Mouse (Mus musculus) layer of hippocampus, postnatal 36 days (tissue): ENCODE results near the gene Cdc14a. TPM values are rescaled to one million over a fixed set of nuclear protein-coding genes. Genes with fewer than 3 reads are reported as not detected.
A peak's percentile ranks its signal among the peaks of the same experiment; 100 is the strongest.
"Not testable (repeated sequence)": the region's sequence is repeated elsewhere in the genome, so short reads cannot be mapped to it uniquely, and the experiment has no call there.

ENCODE experiments used
- DNase-seq, 2 experiments: peaks; one replicate each; pipeline ENCODE4 v3.0.0; 2022
- total RNA-seq, 2 experiments: library from RNA; stranded (reverse); gene quantifications; 2 replicates each; pipeline ENCODE4 v1.2.3; 2021

Gene Cdc14a
- total RNA-seq, 2 experiments from 2014 or later = 3.7 to 3.9 TPM

DNA sequence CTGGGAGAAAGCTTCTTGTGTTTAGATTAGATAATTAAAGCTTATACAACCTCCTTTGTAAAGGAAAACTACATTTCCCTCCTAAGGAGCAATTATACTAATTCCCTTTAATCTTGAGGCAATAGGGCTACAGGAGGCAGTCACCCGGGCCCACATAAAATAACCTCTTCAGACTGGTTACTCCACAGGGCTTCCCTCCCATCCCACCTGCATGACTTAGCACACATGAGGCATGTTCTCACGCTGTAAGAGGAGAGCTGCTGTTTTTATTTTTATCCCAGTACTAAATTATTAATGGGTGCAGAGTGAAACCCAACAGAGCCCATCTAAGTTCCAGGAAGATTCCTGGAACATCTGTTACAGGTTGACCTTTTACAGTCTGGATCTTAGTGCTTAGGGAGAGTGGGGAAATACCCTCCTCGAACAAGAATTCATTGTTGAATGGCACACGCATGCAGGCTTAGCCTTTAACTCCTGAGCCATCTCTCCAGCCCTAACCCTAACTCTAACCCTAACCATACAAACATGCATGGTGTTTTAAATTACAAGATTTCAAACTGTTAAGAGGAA is 54.9 kb downstream of the Cdc14a start:
- no peak for DNase-seq

DNA sequence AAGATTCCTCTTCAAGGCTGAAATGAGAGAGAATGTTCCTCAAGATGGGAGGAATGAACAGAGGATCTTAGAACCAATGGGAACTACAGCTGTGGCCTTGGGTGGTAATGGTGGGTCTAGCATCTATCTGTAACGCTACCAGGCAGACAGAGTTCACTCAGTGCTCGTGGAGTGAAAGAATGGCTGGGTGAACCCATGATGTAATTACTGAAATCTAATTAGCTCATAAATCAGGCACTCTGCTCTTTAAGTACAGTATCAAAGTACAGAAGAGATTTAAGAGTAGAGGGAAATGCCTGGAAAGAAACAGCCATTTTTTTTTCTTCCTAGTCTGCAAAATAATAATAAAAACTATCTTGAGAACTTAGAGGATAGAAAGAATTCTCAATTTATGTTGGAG is 57.7 kb downstream of the Cdc14a start:
- DNase-seq = no peak

DNA sequence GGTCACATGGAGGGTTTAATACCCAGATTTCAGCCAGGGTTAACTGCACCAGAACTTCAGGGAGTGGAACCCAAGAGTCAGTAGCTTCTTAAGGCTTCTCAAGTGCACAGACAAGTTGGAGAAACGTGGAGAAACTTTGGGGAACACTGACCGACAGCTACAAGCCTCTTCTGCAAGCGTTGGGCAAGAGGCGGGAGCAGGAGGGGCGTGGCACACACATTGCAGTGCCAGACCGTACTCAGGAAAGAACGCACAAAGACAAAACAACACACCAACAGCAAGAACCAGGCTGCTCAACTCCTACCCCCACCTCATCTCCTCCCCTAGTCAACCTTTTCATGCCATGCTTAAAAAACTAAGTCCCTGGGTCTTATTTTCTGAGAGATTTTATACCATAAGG is 61.9 kb downstream of the Cdc14a start:
- DNase-seq = no peak

DNA sequence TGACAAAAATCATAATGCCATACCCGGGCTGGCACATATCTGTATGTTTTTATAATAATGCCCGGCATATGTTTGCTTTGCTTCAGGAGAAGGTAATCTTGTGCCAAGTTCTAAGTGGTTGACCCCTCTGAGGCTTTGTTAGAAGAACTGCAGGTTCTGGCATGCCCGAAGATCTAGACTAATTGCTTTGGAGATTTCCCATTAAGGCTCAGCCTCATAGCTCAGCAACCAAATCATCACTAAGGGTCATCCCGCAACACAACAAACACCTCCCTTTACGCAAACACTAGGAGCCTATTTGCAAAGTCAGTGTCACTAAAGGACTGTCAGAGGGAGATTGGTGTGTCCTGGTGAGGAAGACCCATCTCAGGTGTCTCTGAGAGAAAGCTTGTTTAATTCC is 62.7 kb downstream of the Cdc14a start:
- no peak for DNase-seq

DNA sequence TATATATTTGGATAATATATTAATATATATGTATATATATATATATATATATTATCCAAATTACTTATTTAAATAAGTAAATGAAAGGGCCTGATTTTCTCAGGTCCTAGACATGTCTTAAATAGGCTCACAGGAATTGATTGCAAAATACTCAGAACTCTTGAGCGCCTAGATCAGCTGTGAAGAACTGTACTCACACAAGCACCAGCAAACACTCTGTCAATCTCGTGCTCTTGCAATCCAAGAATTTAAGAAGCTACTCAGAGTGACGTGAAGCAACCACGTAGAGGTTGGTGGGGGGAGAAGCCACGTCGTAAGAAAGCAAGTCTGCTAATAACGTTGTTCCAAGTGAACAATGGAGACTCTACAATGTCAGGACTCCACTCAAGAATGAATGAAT is 66.0 kb downstream of the Cdc14a start:
- no peak for DNase-seq

DNA sequence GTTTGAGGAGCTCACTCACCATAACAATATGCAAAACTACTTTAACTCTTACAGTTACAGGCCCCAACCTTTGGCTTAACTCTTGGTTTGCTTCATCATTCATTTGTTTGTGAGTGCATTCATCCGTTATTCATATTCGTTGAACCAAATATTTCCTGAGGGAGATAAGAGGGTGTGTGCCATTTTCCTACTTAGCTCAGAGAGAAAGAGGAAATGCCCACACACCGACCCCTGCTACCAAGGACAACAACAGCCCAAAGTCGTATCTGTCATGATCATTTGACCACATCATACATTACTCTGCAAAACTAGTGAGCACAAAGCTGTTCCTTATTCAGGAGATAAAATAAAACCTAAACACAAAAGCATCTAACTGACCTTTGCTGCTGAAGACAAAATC is 66.7 kb downstream of the Cdc14a start:
- DNase-seq = no peak

DNA sequence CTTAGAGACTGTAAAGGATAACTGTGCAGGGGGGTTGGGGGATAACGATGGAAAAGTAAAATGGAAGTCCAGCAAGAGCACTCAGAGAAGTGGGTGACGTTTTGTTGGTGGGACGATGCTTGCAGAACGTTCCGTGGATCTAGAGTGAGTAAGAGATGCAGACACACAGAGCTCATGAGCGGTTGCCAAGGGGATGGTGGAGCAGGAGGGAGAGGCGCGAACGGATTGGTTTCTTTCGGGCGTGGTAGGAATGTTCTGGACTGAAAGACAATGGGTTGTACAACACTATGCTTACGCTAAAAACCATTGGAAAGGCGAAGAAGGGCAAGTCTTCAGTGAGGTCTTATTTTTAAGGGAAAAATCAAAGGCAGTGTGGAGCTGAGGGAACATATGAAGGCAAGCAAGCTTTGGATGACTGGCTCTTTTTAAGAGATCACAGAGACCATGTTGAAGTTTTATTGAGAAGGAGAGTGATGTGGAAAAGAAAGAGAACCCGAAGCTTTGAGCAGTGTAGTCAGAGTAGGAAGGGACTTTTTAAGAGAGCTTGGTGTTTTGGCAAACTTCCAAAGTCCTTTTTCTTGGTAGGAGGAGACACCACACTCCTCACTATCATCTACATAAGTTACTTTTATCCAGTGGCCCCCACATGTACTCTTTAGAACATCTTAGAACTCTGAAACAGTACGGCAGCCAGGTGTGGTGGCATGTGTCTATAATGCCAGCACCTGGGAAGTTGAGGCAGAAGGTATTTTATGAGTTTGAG is 68.6 kb downstream of the Cdc14a start:
- peak in 1 of 2 experiments; percentile 27 for DNase-seq

DNA sequence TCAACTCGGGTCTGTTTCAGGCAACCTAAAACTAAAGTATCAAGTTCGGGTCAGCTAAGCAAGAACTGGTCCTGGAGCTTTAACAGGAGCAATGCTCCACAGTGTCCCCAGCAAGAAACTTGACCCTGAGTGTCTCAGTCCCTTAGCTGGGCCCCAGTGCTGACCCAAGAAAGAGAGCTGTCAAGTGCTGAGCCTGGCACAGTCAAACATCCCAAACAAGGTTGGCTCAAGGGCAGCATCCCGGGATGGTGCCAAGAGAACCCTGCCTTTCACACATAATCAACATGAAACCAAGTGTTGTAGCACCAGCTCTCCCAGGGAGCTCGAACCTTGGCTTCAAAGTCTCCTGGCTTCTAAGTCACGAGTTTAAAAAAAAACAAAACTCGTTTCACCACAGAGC is 71.3 kb downstream of the Cdc14a start:
- DNase-seq = no peak

DNA sequence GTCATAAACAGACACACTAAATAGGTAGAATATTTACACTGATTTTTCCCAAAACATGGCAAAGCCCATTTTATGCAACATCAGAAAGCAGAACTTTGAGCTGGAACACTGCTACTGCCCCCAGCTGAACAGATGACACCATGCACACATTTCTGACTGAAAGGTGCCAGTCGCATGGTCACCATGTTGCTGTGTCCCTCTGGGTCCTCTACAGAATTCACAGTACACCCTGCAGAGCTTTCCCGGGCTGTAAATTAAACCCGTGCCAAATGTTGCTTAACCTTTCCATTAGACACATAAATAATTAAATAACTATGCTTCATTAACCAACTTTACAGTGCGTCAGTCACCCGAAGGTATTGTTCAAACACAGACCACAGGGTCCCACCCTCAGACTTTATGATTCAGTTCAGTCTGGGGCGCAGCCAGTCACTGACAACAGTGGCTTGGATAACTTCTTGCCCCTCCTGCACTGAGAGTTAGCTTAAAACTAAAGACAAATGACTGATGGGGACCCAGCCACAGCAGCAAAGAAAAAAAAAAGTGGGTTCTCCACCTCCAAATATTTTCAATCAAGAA is 73.4 kb downstream of the Cdc14a start:
- no peak for DNase-seq

DNA sequence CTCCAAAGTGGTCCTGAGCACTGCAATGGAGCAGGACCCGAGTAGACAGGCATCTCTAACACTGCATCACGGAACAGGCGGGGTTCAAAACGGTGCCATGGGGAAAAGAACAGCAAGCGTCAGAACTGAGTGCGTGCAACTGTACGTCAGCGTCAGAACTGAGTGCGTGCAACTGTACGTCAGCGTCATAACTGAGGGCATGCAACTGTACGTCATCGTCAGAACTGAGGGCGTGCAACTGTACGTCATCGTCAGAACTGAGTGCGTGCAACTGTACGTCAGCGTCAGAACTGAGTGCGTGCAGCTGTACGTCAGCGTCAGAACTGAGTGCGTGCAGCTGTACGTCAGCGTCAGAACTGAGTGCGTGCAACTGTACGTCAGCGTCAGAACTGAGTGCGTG is 76.3 kb downstream of the Cdc14a start:
- not testable (repeated sequence) for DNase-seq

DNA sequence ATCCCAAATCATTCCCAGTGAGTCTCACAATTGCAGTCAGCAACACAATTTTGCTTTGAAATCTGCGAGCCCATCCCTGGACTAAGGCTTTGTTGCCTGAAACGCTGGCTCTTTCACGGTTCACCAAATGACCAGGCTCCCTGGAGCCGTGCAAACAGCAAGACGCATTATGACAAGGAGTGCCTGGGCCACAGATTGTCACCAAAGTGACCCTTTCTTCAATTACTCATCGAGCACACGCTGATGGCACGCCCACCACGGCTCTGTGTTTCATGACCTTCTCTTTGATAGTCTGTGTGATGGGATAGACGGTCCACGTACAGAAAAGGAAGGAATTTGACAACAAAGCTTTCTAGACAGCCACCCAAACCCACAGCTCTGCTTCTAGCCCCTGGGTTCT is 78.6 kb downstream of the Cdc14a start:
- no peak for DNase-seq

DNA sequence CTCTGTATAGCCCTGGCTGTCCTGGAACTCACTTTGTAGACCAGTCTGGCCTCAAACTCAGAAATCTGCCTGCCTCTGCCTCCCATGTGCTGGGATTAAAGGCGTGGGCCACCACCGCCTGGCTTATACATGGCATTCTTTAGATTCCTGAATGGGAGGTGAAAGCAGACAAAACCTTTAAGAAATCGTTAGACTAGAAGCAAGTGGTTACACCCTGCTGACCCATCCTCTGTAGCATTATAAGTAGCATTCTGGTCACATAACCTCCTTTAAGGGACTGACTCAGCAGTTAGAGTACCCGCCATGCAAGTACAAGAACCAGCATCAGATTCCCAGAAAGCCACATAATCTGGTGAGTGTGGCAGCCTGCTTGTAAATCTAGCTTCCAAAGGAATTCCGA is 81.6 kb downstream of the Cdc14a start:
- no peak for DNase-seq

DNA sequence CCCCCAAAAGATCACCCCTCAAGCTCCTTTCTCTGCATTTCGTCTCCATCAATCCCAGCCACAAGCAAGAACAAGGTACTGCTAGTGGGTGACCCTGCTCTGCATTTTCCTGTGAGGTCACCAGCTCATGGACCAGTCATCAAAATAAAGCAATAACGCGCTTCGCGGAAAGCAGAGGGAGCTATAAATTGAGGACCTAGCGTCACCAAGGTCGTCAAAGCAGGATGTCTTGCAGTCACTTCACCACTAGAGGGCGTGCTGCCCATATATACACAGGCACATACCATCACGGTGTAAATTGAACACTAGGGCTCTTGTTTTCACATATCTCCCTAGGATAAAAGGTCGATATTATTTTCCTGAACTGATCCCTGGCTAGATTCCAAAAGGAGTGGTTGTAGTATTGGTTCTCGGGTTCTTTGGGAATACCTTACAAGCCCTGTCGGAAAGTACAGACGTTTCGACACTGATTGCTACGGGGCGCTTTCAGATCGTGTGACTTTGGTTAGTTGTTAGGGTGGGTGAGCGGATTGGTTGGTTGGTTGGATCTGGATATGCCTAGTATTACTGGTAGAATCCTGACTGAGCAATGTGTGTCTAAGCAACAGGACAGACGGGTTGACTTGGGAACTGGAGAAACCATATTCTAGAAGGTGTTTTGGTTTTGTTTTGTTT is 82.7 kb downstream of the Cdc14a start:
- DNase-seq = peak; percentile 55 to 62

DNA sequence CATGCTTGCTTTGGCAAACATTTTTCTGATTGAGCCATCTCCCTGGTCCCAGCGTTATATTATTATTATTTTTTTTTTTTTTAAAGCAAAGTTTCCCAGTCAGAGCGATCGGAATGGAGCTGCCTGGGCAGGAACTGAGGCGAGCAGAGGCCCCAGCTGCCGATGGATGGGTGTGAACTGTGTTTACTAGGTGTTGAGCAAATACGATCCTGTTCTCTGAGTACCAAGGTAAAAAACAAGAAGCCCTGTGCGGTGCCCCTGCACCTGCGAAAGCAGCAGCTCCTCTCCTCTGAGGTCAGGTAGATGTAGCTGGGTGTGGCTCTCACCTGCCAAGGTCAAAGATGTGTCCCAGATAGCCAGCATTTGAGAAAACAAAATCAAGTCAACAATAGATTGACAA is 83.6 kb downstream of the Cdc14a start:
- DNase-seq = no peak

DNA sequence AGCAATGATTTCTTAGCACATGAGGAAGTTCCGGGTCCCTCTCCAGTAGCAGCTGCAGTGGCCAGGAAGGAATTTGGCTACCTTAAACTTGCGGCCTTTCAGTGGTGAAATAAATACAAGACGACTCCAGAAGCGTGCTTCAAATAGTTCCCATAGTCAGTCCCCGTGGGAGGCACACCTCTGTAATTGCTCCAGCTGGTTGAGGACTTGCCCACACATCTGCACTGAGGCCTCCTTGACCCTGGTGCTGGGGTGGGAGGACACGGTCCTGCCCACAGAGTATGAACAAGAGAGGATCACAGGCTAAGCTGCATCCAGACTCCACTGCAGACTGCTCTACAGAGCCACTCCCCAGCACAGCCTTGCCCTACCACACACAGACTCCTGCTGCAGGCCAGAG is 85.2 kb downstream of the Cdc14a start:
- DNase-seq = no peak

DNA sequence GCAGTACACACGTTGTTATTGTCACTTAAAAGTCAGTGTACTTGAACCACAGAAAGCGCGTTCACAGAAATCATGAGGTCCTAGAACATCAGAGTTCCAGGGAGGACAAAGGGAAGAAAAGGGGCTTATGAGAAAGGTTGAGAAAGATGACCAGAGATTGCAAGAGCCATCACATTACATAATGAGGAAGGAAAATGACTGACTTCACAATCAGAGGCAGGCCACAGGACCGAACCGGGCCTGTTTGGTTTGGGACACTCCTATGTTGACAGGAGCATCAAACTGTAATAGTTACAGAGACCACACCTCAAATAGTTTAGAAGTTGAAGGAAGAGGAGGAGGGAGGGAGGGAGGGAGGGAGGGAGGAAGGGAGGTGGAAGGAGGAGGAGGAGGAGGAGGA is 86.0 kb downstream of the Cdc14a start:
- DNase-seq = no peak

DNA sequence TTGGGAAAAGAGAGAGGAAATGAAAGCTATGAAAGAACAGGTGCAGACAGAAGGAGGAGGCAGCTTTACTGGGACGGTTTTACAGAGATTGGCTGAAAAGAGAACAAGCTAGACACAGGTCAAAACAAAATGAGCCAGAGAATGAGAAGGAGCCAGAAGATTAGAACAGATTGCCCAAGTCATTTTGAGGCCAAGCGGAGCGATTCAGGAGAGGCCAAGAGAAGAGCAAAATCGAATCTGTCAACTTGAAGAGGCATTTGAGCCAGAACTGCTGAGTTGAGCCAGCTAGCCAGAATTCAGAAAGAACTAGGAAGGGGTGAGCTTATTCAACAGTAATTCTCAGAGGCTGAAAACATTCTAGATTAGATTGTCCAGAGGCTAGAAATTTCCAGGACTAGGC is 88.8 kb downstream of the Cdc14a start:
- no peak for DNase-seq

DNA sequence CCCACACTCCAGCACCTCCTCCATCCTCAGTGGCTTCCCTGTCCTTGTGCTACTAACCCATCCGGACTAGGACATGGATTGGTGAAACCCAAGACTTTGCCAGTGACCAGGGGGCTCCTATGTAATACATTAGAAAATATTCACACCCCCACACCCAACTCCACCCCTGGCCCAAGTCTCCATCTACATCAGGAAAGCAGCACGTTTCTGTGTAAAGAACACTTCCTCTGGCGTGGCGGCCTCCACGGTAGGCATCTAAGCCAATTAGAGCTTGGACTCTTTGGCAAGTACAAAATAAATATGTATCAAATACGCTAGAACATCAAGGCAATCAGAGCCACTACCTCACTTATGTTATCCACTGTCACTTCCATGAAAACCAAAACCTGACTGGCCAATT is 90.1 kb downstream of the Cdc14a start:
- no peak for DNase-seq

DNA sequence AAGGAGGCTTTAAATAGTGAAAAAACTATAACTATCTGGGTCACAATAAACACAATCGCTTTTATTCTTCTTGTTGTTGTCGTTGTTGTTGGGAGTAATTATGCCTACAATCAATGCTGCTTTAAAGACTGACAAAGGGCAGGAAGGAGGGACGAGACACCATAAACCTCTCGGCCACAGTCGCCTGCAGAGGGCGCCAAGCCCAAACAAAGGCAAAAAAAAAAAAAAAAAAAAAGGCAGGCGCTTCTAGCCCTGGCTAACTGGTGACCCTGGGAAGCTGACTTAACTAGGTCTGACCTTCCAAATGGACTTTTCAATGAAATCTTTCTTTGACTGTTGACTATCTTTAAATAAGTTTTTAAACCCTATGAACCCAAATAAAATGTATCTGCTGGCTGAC is 90.6 kb downstream of the Cdc14a start:
- DNase-seq = no peak

DNA sequence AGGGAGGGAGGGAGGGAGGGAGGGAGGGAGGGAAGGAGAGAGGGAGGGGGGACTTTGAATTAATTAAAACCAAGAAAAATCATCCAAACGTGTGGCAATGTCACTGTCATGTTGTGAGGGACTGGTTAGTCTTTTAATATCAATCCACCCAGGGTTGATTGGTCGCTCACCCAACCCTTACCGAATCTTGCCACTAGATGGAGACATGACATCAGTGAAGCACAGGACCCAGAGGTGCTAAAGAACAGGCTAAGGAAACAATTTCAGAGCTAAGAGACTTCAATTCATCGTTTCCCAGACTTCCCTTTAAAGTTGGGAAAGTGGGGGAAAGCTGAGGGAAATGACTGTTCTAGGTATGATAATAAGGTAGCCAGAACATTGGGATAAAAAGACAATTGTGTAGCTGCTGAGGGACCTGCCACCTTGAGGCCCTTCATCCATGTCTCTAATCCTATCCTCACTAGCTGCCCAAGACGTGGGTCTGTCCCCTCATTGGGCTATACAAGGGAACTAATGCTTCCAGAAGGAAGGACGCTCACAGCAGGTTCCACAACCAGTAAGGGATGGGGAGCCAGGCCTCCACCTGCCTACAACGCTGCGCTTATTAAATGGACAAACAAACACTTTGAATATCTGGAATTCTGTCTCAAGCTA is 91.9 kb downstream of the Cdc14a start:
- DNase-seq = peak in 1 of 2 experiments; percentile 40

DNA sequence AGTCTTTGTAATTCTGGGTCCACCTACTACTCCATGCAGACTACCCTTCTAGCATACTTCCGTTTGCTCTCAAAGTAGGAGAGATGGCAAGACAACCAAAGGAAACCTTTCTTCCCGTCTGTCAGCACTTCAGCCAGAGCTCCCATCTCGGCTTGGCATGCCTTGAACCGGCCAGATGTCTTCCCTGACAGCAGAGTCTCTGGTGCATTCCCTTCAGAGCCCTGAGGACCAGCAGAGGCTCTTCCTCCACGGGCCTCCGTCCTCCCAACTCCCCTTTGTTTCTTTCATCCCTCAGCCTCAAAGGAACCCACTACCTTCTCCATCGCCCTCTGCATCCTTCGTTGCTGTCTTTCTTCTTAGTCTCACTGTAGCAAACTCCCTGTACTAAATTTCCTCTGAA is 93.9 kb downstream of the Cdc14a start:
- DNase-seq = no peak

DNA sequence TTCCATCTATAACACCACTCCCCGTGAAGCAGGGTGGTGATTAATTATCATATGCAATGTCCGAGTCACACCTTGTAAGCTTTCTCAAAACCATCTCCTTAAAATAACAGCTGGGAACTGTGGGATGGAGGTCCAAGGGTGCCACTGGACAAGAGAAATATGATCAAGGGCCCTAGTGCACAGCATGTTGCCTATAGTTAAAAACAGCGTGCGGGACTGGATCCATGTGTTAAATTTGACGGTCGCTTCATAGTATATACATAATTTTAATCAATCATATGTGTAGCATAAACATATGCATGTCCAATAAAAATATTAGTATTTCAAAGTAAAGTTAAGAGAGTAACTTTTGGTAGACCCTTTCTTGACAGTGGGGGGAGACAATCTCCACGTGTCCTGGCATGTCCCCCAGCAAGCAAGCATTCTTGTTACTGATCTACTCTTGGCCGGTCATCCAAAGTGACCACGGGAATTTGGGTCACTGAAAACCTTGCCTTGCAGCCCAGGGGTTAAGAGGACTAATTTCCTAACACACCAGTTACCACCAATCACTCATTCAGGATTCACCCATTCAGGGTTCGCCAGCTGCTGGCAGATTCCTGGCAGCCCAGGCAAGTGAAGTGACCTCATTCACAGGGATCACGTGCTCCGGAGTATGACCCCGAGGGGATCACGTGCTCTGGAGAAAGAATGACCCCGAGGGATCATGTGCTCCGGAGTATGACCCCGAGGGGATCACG is 94.6 kb downstream of the Cdc14a start:
- no peak for DNase-seq
